Mouse (Mus musculus) neural tube, embryonic 14.5 days (tissue): ENCODE data around the gene Lrrc73. TPM values are rescaled to one million over a fixed set of nuclear protein-coding genes. Genes with fewer than 3 reads are reported as not detected.

Source experiments
- ATAC-seq: fragments of 200-750 bp; cut with Nextera tagmentation; 2 replicates; pipeline ENCODE4 v1.8.0; 2017; ENCODE audit warnings: low read depth, mild to moderate bottlenecking, moderate TSS enrichment, moderate library complexity
- H3K27ac ChIP-seq: fragments of 300-500 bp; sonication (generic); 2 replicates; pipeline ENCODE4 v1.5.1; 2014; ENCODE audit warnings: low read depth, mild to moderate bottlenecking, control low read depth, low read length, moderate library complexity, mixed read lengths
- H3K27me3 ChIP-seq: fragments of 300-500 bp; sonication (generic); 2 replicates; pipeline ENCODE4 v1.6.1; 2014; ENCODE audit warnings: low read length; ENCODE audit not compliant: control insufficient read depth, insufficient read depth
- H3K36me3 ChIP-seq: fragments of 300-500 bp; sonication (generic); 2 replicates; pipeline ENCODE4 v1.6.1; 2014; ENCODE audit warnings: low read length, mixed read lengths; ENCODE audit not compliant: control insufficient read depth, insufficient read depth
- H3K4me1 ChIP-seq: fragments of 300-500 bp; sonication (generic); 2 replicates; pipeline ENCODE4 v1.6.1; 2014; ENCODE audit warnings: low read length; ENCODE audit not compliant: control insufficient read depth, insufficient read depth
- H3K4me2 ChIP-seq: fragments of 300-500 bp; sonication (generic); 2 replicates; pipeline ENCODE4 v1.6.1; 2014; ENCODE audit warnings: mild to moderate bottlenecking, low read depth, low read length, control low read depth
- H3K4me3 ChIP-seq: fragments of 300-500 bp; sonication (generic); 2 replicates; pipeline ENCODE4 v1.5.1; 2014; ENCODE audit warnings: low read depth, low read length, control low read depth, mixed read lengths
- H3K9ac ChIP-seq: fragments of 300-500 bp; sonication (generic); replicated peaks from 2 replicates; pipeline ENCODE4 v1.6.1; 2014; ENCODE audit warnings: low read depth, mild to moderate bottlenecking, control low read depth, low read length, mixed read lengths
- H3K9me3 ChIP-seq: fragments of 300-500 bp; sonication (generic); 2 replicates; pipeline ENCODE4 v1.6.1; 2016; ENCODE audit warnings: low read length; ENCODE audit not compliant: control insufficient read depth
- WGBS: fragments of 180-500 bp; shearing (Covaris S2); extraction: QIAGEN DNeasy Blood & Tissue Kit; methylation state at CpG from one replicate; pipeline ENCODE4 v1.1.7; 2014; 5-methylcytosine and 5-hydroxymethylcytosine counted together
- polyA plus RNA-seq: library from polyadenylated mRNA; unstranded; fragments of >200 nt; fragmentation: Nextera tagmentation; extraction: Ambion mirVana; gene quantifications from 2 replicates; pipeline ENCODE4 v1.2.1, GENCODE M21; 2014

The Lrrc73 gene
- polyA plus RNA-seq, 1 experiment from 2014 or later = 10.1 TPM

GRCm38 (mm10) chr17:46241471-46241870, 11.9 kb upstream of the Lrrc73 start:
- no peak for ATAC-seq
- no peak overlapping the region for H3K27ac ChIP-seq
- no peak overlapping the region for H3K4me2 ChIP-seq
- H3K9me3 ChIP-seq = no peaks in the 10 kb centered on the region
- no peak overlapping the region for H3K4me3 ChIP-seq
- WGBS = 85% methylated on average over 11 of the region's 11 CpGs
- H3K9ac ChIP-seq = no peak overlapping the region
- H3K4me1 ChIP-seq = peaks cover under 1% of the 10 kb centered on the region
- H3K27me3 ChIP-seq = no peaks in the 10 kb centered on the region
- H3K36me3 ChIP-seq = peaks cover 78% of the 10 kb centered on the region

GRCm38 (mm10) chr17:46242274-46242673, 11.1 kb upstream of the Lrrc73 start:
- peaks cover 7% of the 10 kb centered on the region for H3K4me1 ChIP-seq
- ATAC-seq = no peak
- WGBS = 90% methylated on average over 13 of the region's 13 CpGs

GRCm38 (mm10) chr17:46242993-46243392, 10.3 kb upstream of the Lrrc73 start:
- no peaks in the 10 kb centered on the region for H3K9me3 ChIP-seq
- H3K9ac ChIP-seq = no peak overlapping the region
- no peak overlapping the region for H3K27ac ChIP-seq
- H3K4me2 ChIP-seq = no peak overlapping the region
- no peaks in the 10 kb centered on the region for H3K27me3 ChIP-seq
- H3K4me1 ChIP-seq = peaks cover 7% of the 10 kb centered on the region
- whole genome bisulfite sequencing = 89% methylated on average over 4 of the region's 4 CpGs
- H3K4me3 ChIP-seq = no peak overlapping the region
- no peak for ATAC-seq
- H3K36me3 ChIP-seq = peaks cover 70% of the 10 kb centered on the region

More at GRCm38 (mm10) chr17:46242274-46242673, 11.1 kb upstream of the Lrrc73 start:
- Histone ChIP-seq H3K4me2 (no peak overlapping the region), H3K27ac (no peak overlapping the region), H3K4me3 (no peak overlapping the region), H3K36me3 (peaks cover 70% of the 10 kb centered on the region), H3K27me3 (no peaks in the 10 kb centered on the region), H3K9me3 (no peaks in the 10 kb centered on the region), H3K9ac (no peak overlapping the region)

GRCm38 (mm10) chr17:46243624-46244023, 9.7 kb upstream of the Lrrc73 start:
- Histone ChIP-seq H3K4me3 (no peak overlapping the region), H3K4me1 (peaks cover 9% of the 10 kb centered on the region), H3K4me2 (no peak overlapping the region), H3K9me3 (no peaks in the 10 kb centered on the region), H3K9ac (no peak overlapping the region), H3K27ac (no peak overlapping the region), H3K36me3 (peaks cover 70% of the 10 kb centered on the region), H3K27me3 (no peaks in the 10 kb centered on the region)
- no peak for ATAC-seq
- 61% methylated on average over 2 of the region's 2 CpGs for WGBS

GRCm38 (mm10) chr17:46244579-46244978, 8.8 kb upstream of the Lrrc73 start:
- H3K36me3 ChIP-seq = peaks cover 62% of the 10 kb centered on the region
- no peaks in the 10 kb centered on the region for H3K27me3 ChIP-seq
- no peak overlapping the region for H3K27ac ChIP-seq
- H3K9me3 ChIP-seq = no peaks in the 10 kb centered on the region
- H3K4me1 ChIP-seq = peaks cover 16% of the 10 kb centered on the region
- H3K4me3 ChIP-seq = no peak overlapping the region
- ATAC-seq = no peak
- no peak overlapping the region for H3K9ac ChIP-seq
- no peak overlapping the region for H3K4me2 ChIP-seq
- WGBS = 76% methylated on average over 10 of the region's 10 CpGs

- Histone ChIP-seq H3K9me3 (no peaks in the 10 kb centered on the region), H3K27ac (peak within 1 kb of the TSS; percentile 80), H3K36me3 (peaks cover 50% of the 10 kb centered on the region), H3K27me3 (no peaks in the 10 kb centered on the region), H3K9ac (peak within 1 kb of the TSS; percentile 97), H3K4me3 (peak within 1 kb of the TSS; percentile 99), H3K4me2 (peak within 1 kb of the TSS; percentile 76), H3K4me1 (peaks cover 16% of the 10 kb centered on the region)
- peak; percentile 93 for ATAC-seq
- WGBS = under 1% methylated on average over 53 of the region's 53 CpGs
Observed at GRCm38 (mm10) chr17:46247512-46248188, 5.7 kb upstream of the Lrrc73 start, which contains the start of the genes Polr1c and Yipf3. Gene Polr1c (minus strand): TSS chr17:46248054. Gene Yipf3 (plus strand): TSS chr17:46248080.

GRCm38 (mm10) chr17:46248189-46248522, 5.2 kb upstream of the Lrrc73 start:
- WGBS = under 1% methylated on average over 37 of the region's 37 CpGs
- peak overlapping the region; percentile 80 for H3K27ac ChIP-seq
- H3K9ac ChIP-seq = peak overlapping the region; percentile 97
- H3K9me3 ChIP-seq = no peaks in the 10 kb centered on the region
- no peaks in the 10 kb centered on the region for H3K27me3 ChIP-seq
- H3K4me1 ChIP-seq = peaks cover 18% of the 10 kb centered on the region
- peak overlapping the region; percentile 99 for H3K4me3 ChIP-seq
- H3K36me3 ChIP-seq = peaks cover 45% of the 10 kb centered on the region
- ATAC-seq = peak; percentile 25
- H3K4me2 ChIP-seq = peak overlapping the region; percentile 76

- Histone ChIP-seq H3K4me1 (peaks cover 31% of the 10 kb centered on the region), H3K27me3 (no peaks in the 10 kb centered on the region), H3K4me2 (no peak overlapping the region), H3K27ac (no peak overlapping the region), H3K9me3 (no peaks in the 10 kb centered on the region), H3K4me3 (no peak overlapping the region), H3K9ac (no peak overlapping the region), H3K36me3 (peaks cover 15% of the 10 kb centered on the region; the same call in 1 of the 2 replicates)
- 83% methylated on average over 7 of the region's 7 CpGs for WGBS
- no peak for ATAC-seq
Observed at GRCm38 (mm10) chr17:46251174-46251573, 2.2 kb upstream of the Lrrc73 start.

- Histone ChIP-seq H3K27me3 (no peaks in the 10 kb centered on the region), H3K4me1 (peaks cover 24% of the 10 kb centered on the region), H3K36me3 (peaks cover 15% of the 10 kb centered on the region; the same call in 1 of the 2 replicates), H3K9me3 (no peaks in the 10 kb centered on the region), H3K4me3 (peak overlapping the region; percentile 82; the same call in 1 of the 2 replicates), H3K9ac (0 out of 2 replicates have a peak overlapping the region, but pooled peaks have one; percentile 82), H3K27ac (no peak overlapping the region), H3K4me2 (peak overlapping the region; percentile 70; the same call in 1 of the 2 replicates)
- 61% methylated on average over 14 of the region's 14 CpGs for WGBS
- ATAC-seq = no peak
Observed at GRCm38 (mm10) chr17:46252571-46253451, 520 bp upstream of the Lrrc73 start.
